Mouse (Mus musculus) kidney, postnatal 36 days (tissue): ENCODE measurements around the gene Vsig10l.

Experiments
- DNase-seq, 2 experiments: peaks; one replicate each; pipeline ENCODE4 v3.0.0; 2021 to 2022; ENCODE audit warnings: mixed read lengths in 2 of 2

The Vsig10l gene

DNA sequence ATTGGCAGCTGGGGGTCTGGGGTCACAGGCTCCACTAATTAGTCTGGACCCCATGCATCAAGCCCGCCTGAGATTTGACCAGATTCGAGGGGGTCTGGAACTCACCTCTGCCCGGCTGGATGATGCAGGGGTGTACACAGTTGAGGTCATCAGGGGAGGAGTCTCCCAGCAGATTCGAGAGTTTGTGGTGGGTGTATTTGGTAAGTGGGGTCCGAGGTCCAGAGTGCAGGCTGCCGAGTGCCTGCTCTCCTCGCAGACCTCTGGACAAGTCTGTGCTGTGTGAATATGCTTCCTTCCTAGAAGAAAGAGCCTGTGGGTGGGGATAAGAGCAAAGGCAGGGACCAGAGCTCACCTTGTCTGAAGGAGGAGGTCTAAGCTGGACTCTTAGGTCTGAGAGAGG is 1.0 kb downstream of the Vsig10l start:
- peak; percentile 34 to 50 for DNase-seq

GRCm38 (mm10) chr7:43464864-43465343 is 2.0 kb downstream of the Vsig10l start:
- peak; percentile 25 to 46 for DNase-seq

- peak; percentile 94 to 95 for DNase-seq
Measured at GRCm38 (mm10) chr7:43465344-43466098, 2.6 kb downstream of the Vsig10l start.

GRCm38 (mm10) chr7:43466099-43466694 is 3.2 kb downstream of the Vsig10l start:
- DNase-seq, result peak; percentile 83 to 95

- DNase-seq, result peak in 1 of 2 experiments; percentile 68
Measured at GRCm38 (mm10) chr7:43470373-43470772, 7.4 kb downstream of the Vsig10l start.

GRCm38 (mm10) chr7:43475706-43476105 is 12.8 kb downstream of the Vsig10l start:
- peak in 1 of 2 experiments; percentile 50 for DNase-seq

GRCm38 (mm10) chr7:43476376-43476775 is 13.4 kb downstream of the Vsig10l start:
- DNase-seq, result no peak

DNA sequence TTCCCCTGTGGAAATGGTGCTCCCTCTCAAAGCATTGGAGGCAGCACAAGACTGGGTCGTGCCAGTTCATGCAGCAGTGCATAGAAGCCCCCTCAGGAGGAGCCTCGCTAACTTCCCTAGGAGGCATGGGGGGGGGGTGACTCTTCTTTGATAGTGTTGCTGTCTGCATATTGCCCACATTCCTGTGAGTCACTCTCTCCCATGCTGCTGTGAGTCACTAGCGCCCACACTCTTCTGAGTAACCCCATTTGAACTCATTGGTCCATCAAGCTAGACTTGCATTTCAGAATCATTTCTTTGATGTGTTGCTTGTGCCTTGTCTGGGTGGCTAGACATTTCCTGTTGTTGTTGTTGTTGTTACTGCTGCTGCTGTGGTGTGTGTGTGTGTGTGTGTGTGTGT is 18.2 kb downstream of the Vsig10l start:
- DNase-seq, result no peak

- DNase-seq, result peak in 1 of 2 experiments; percentile 45
Measured at GRCm38 (mm10) chr7:43482090-43482716, 19.3 kb downstream of the Vsig10l start.

GRCm38 (mm10) chr7:43483236-43483635 is 20.3 kb downstream of the Vsig10l start:
- DNase-seq, result peak in 1 of 2 experiments; percentile 38

DNA sequence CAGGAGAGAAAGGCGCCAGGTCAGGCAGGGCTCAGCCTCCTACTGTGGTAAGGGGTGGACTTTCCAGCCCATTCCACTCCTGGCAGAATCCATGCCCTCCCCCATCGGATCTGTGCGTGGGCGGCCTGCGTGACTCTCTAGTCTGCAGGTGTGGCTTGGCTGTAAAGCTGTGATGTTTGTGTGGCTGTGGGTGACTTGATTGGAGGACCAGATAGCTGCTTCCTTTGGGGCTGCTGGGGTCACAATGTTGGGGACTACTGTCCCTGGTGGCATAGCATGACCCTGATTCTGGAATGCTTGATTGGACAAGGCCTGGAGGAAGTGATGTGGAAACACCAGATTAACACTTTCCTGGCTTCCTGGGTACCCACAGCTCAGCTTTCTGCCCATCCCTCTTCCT is 25.7 kb downstream of the Vsig10l start:
- no peak for DNase-seq

DNA sequence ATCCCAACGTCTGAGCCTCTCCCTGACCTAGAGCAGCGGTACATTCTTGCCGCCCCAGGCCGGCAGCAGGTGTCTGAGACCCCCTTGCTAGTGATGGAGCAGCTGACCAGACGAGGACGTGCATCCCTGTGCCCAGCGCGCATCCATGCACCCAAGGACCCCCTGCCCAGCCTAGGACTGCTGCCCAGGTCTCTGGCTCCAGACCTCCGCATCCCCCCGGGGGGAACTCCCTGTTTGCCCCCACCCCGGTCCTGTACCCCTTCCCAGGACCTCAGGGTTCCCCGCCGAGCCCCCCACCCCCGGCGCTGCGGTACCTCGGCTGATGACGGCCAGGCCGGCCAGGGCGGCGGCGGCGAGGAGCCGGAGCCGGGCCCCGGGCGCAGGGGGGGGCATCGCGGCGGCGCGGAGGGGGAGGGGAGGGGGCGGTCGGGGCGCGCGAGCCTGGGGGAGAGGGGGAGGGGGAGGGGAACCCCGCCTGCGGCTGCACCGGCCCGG is 26.7 kb downstream of the Vsig10l start, which contains the start of gene Iglon5:
Iglon5 (minus strand) TSS at position 445 of the 495 bp plus-strand sequence.
- DNase-seq, result no peak

GRCm38 (mm10) chr7:43490182-43490584 is 27.2 kb downstream of the Vsig10l start:
- peak in 1 of 2 experiments; percentile 36 for DNase-seq

- no peak for DNase-seq
Measured at GRCm38 (mm10) chr7:43490861-43491260, 27.9 kb downstream of the Vsig10l start.

- DNase-seq, result peak; percentile 45 to 78
Measured at GRCm38 (mm10) chr7:43495343-43496021, 32.5 kb downstream of the Vsig10l start.

GRCm38 (mm10) chr7:43511707-43512478 is 48.9 kb downstream of the Vsig10l start:
- DNase-seq, result no peak

DNA sequence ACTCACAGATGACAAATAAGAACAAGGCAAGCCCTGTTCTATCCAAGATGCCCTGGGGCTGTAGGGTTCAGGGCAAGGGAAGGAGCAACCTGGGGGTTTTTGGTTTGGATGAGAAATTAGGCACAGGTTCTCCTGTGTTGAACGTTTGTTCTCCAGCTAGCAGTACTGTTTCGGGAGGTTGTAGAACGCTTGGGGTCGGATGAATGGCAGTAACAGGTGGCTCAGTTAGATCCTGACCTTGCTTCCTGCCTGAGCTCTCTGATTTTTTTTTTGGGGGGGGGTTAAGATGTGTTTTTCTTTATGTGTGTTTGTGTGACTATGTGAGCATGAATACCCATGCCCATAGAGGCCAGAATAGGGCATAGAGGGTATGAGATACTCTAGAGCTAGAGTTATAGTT is 49.6 kb downstream of the Vsig10l start:
- DNase-seq, result no peak

DNA sequence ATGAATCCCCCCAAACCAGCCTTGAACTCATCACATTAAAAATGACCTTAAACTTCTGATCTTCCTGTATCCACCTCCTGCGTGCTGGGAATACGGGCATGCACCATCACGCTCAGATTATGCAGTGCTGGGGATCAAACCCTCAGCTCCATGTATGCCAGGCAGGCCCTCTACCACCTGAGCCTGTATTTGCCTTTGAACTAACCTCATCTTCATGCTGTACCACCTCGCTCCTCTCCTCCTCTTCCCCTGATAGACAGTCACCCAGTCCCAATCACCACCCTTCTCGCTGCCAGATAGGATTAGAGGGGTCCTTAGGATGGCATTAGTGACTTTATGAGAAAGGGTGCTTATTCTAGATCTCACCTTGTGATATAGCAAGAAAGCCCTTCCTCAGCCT is 52.1 kb downstream of the Vsig10l start:
- no peak for DNase-seq

GRCm38 (mm10) chr7:43518341-43518740 is 55.4 kb downstream of the Vsig10l start:
- no peak for DNase-seq
